Mouse (Mus musculus) ovary, postnatal 36 days (tissue): ENCODE measurements around the gene Masp1.
A peak's percentile ranks its signal among the peaks of the same experiment; 100 is the strongest.

ENCODE experiments used
- DNase-seq: peaks from one replicate; pipeline ENCODE4 v3.0.0; 2022; ENCODE audit warnings: low spot score, mixed read lengths

Masp1 gene

GRCm38 (mm10) chr16:23511166-23511935, 9.3 kb downstream of the Masp1 start:
- DNase-seq, result no peak

DNA sequence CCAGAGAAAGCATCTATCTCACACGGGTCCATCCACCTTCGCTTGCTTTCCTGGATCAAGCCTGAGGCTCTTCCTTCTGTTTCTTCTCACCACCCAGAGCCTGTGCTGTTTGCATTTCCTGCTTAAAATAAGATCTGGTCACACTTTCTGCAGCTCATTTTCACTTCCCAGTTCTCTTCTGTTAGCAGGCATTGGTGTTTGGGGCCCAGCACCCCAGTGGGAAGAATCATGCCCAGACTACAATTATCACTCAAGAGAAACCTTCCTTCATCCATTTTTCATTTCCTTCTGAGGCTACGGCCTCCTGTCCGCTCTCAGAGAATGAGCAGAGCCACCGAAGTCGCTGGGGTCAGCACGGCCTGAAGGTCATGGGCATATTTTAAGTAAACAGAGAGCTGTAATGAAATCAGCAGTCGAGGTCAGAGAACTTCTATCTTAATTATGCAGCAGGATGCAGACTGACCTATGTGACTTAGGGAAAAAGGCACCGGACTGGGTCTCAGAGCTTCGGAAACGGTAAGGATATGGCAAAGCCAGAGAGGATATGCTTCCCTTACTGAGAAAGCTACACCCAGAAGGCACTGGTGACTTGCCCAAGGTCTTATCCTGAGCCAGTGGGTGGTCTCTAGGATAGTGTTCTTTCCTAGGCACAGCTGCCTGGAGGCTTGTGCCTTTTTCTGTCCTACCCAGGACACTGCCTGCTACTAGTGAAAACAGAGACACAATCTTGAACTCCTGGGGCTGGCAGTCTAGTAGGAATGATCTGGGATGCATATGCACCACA, 14.5 kb downstream of the Masp1 start:
- peak; percentile 36 for DNase-seq

DNA sequence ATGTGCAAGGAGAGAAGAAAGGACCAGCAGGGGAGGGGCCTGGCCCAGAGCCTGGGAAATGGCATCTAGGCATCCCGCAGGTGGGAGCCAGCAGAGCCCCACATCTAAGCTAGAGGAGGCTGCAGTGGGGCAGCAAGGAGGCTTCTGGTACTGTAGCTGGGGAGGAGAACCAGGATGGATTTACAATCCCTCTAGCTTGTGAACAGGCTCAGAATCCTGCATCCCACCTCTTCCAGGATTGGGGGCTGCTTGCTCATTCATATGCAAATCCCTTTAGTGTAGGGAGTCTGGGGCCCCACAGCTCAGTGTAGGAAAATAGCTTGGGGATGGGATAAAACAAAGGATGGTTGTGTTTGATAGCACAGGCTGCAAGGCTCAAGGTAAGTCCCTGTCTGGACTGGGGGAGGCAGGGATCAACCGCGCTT, 16.3 kb downstream of the Masp1 start:
- DNase-seq, result no peak

DNA sequence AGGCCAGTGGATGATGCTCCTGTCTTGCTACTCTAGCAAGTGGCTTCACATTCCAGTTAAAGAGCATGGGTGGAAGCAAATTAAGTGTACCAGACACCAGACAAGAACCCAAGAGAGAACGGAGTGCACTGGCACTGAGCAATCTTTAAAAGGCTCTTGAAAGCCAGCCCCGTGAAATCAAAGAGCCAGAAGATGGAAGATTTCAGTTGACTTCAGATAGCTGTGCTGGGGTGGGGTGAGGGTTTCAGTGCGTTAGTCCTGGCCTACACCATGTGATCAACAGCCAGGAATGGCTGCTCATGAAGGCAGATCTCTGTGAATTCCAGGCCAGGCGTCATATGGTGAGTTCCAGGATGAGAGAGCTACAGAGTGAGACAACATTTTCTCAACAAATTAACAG, 17.3 kb downstream of the Masp1 start:
- no peak for DNase-seq

DNA sequence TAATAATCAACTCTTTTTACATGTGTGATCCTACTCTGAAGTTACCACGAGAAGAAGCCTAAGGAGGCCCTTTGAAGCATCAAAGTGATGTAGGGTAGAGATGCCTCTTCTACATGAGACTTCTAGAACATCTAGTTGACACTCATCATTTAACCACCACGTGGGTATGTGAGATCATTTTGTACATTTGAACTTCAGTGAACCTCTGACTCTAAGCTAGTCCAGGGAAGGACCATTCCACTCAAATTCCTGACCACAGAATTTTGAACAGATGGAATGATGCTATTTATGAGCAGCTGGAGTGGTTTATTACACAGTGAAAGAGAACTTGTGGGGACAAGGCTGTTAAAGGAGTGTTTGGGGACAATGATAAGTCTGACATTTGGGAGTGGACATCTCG, 18.1 kb downstream of the Masp1 start:
- no peak for DNase-seq

- no peak for DNase-seq
Observed at GRCm38 (mm10) chr16:23501288-23501687, 19.3 kb downstream of the Masp1 start.

DNA sequence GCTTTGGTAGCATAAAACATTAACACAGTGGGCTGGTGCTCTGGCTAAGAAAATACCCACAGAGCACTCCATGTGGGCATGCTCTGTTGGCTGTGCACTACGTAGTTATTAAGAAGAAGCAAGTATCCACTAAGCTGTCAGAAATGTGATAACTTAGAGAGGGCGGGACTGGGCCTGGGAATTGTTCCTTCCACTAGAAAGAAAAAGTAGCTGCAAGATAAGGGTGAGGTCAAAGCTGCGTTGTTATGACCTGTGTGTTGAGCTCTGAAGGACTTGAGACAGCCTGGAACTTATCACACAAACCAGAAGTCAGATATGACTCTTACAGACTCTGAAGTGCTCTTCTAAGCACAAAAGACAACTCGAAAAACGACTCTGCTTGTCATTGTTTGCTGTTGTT, 20.1 kb downstream of the Masp1 start:
- no peak for DNase-seq

- DNase-seq, result no peak
Observed at GRCm38 (mm10) chr16:23498691-23499131, 21.9 kb downstream of the Masp1 start.

DNA sequence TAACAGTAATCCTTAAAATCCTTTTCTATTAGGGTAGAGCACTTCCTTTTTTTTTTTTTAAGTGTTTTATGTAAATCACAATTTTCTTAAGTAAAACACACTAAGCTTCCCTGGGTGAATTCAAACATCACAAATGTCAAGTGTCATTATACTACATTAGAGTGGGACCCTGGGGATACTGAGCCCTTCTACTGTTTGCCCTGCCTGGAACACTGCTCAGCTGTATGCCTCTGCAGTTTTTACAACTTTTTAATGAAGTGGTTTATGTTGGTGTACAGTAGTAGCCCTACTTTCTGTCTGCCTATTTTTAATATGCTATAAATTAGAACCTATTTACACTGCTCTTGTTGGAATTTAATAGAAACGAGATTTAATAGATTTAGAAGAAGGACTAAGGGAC, 22.7 kb downstream of the Masp1 start:
- DNase-seq, result no peak

GRCm38 (mm10) chr16:23497440-23497839, 23.2 kb downstream of the Masp1 start:
- no peak for DNase-seq

DNA sequence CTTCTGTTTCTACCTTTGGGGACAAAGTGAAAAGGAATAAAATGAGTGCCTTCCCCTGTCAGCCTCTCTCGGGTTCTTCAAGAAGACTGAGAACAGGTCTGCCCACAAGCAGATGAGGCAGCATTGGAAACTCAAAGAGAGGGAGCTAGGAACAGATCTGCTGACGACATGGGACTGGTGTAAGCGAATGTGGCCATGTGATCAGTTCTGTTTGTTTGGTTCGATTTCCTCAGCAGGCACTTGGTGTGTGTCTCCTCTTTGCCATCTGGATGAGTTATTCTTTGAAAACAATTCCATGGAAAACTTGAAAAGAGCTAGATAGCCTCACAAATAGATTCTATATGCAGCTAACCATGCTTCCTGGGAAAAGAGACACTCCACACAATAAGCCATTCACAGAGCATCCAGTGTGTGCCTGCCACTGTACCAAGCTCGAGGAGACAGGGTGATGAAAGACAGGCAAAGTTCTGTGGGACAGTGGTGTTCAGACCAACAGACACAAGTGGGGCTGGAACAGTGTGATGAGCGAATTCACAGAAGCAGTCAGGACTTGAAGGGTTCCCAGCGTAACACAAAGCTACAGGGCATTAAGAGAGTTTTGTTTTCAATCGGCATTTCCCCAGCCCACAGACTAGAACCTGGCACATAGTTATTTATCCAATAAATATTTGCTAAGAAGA, 24.2 kb downstream of the Masp1 start:
- DNase-seq, result no peak

GRCm38 (mm10) chr16:23492783-23493182, 27.8 kb downstream of the Masp1 start:
- DNase-seq, result no peak

- no peak for DNase-seq
Observed at GRCm38 (mm10) chr16:23483292-23483691, 37.3 kb downstream of the Masp1 start.

DNA sequence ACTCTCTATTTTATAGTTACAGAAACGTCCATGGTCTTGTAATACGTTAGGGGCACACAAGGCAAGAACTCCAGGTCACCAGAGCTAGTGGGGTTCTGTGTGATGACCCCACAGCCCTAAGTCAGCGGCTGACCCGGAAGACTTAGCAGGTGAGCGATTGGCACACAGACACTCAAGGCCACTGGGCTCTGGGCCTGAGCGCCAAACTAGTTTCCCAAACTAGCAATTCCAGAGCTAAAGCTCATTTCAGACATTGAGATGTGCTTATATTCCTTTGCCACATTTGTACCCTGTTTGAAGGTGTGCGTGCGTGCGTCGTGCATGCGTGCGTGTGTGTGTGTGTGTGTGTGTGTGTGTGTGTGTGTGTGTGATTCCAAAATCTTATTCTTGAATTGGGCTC, 37.8 kb downstream of the Masp1 start:
- no peak for DNase-seq

DNA sequence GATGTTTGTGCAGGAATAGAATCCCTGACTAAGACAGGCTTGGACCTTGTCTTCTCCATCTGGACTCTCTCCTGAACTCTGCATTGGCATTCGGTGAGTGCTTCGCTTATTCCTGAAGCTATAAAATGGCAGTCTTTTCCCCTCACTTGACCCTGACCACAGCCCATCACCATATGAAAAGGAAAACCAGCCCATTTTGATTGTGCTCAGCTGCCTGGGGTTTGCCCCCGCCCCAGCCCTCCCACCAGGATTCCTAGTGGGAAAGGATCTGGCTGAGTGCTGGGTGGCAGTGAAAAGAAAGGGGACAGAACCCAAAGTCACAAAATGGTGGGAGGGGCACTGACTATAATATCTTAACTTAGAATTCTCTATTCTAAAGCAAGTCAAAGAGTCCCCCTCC, 38.4 kb downstream of the Masp1 start:
- no peak for DNase-seq

- no peak for DNase-seq
Observed at GRCm38 (mm10) chr16:23479872-23480603, 40.6 kb downstream of the Masp1 start.

DNA sequence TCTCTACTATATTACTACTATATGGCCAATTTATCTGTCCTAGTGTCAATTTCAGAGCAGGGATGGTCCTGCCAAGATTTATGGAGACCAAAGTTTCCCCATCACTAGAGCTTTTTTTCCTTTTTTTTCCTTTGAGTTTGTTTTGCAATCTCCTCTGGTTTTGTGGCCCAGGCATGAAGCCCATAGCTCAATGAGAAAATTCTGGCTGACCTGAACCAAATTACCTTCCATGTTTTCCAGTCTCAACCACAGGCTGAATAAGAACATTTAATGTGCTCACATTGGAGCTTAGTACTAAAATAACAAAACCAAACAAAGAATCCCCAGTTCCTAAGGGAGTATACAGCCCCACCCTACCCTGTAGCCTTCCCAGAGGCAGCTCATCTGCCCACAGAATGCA, 44.0 kb downstream of the Masp1 start:
- no peak for DNase-seq

DNA sequence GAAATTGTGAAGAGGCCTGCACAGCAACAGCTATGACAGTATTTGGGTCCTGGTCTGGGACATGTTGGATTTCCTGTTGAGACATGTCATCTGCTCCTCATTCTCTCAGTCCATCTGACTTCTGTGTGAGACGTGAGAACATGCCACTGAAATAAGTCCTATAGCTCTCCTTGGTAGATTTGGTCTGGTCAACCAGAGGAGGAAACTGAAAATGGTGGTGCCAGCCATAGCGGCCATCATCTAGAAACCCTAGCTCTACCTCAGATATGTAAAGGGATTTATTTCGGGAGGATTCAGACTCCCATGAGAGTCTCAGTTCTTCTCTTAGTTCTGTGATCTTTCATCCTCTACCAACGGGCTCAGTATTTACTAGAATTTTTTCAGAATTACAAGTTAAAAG, 45.0 kb downstream of the Masp1 start:
- no peak for DNase-seq

GRCm38 (mm10) chr16:23472046-23472445, 48.6 kb downstream of the Masp1 start:
- no peak for DNase-seq

GRCm38 (mm10) chr16:23471551-23471950, 49.1 kb downstream of the Masp1 start:
- DNase-seq, result no peak

DNA sequence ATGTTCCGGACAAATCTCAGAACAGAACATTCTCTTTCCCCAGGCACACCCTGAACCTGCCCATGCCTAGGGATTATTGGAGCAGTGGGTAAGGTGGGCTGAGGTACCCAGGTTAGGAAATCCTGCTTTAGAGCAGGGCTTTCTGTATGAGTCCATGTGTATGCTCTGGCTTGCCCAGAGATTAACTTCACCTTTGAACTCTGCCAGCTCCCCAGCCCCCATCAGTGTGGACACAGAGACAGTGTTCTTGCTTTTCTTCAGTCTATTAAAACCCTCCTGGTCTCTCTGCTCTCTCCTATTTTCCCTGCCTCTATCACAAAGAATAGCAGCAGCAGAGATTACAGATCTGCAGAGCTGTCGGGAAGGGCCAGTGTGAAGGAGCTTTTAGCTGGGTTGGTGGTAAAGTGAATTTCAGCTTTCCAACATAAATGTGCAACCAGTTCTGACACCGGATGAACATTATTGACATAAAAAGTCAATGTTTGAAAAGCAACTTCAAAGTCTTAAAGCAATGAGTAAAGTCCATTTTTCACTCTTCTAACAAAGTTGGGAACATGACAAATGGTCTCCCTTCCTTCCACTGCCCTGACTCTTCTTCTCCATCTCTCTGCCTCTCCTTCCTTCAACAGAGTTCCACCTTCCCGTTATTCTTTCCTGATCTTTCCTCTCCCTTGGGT, 56.8 kb downstream of the Masp1 start:
- DNase-seq, result no peak
